Mouse (Mus musculus): ENCODE results near the gene Pold3.

The Pold3 gene

GRCm38 (mm10) chr7:100150086-100150485 lies 28.7 kb upstream of the Pold3 start:
- Histone ChIP-seq H3K9me3 (ENCODE audit: low read length) (peaks cover 5% of the 10 kb centered on the region), H3K27me3 (ENCODE audit: insufficient read depth, low read length) (peaks cover 2% of the 10 kb centered on the region), H3K4me1 (replicated peaks; ENCODE audit: low read depth, low read length) (peaks cover 5% of the 10 kb centered on the region; the same call in 1 of the 2 replicates), H3K4me3 (replicated peaks; ENCODE audit: low read length) (no peak overlapping the region), H3K36me3 (ENCODE audit: insufficient read depth, low read length) (no peaks in the 10 kb centered on the region)
- TF ChIP-seq CTCF (conservative IDR thresholded peaks at IDR 0.05; ENCODE audit: low read length) = no peak
- TF ChIP-seq NANOG (IDR thresholded peaks at IDR 0.05; ENCODE audit: borderline replicate concordance, low read length) = no peak
- TF ChIP-seq POU5F1 (IDR thresholded peaks at IDR 0.05; ENCODE audit: borderline replicate concordance, low read length) = no peak

- H3K27me3 ChIP-seq (ENCODE audit: insufficient read depth, low read length) = peaks cover 2% of the 10 kb centered on the region
- H3K4me3 ChIP-seq (replicated peaks; ENCODE audit: low read length) = no peak overlapping the region
- TF ChIP-seq NANOG (IDR thresholded peaks at IDR 0.05; ENCODE audit: borderline replicate concordance, low read length) (no peak), POU5F1 (IDR thresholded peaks at IDR 0.05; ENCODE audit: borderline replicate concordance, low read length) (no peak), CTCF (conservative IDR thresholded peaks at IDR 0.05; ENCODE audit: low read length) (no peak)
- H3K36me3 ChIP-seq (ENCODE audit: insufficient read depth, low read length) = no peaks in the 10 kb centered on the region
- peaks cover 15% of the 10 kb centered on the region for H3K9me3 ChIP-seq (ENCODE audit: low read length)
- peaks cover 5% of the 10 kb centered on the region; the same call in 1 of the 2 replicates for H3K4me1 ChIP-seq (replicated peaks; ENCODE audit: low read depth, low read length)
These were observed 27.2 kb upstream of the Pold3 start for GRCm38 (mm10) chr7:100148586-100148985.

GRCm38 (mm10) chr7:100140591-100140990 lies 19.2 kb upstream of the Pold3 start:
- Histone ChIP-seq H3K4me3 (replicated peaks; ENCODE audit: low read length) (no peak overlapping the region), H3K27me3 (ENCODE audit: insufficient read depth, low read length) (no peaks in the 10 kb centered on the region), H3K4me1 (replicated peaks; ENCODE audit: low read depth, low read length) (peaks cover 19% of the 10 kb centered on the region), H3K9me3 (ENCODE audit: low read length) (peaks cover 22% of the 10 kb centered on the region), H3K36me3 (ENCODE audit: insufficient read depth, low read length) (no peaks in the 10 kb centered on the region)
- TF ChIP-seq POU5F1 (IDR thresholded peaks at IDR 0.05; ENCODE audit: borderline replicate concordance, low read length) = no peak
- no peak for TF ChIP-seq CTCF (conservative IDR thresholded peaks at IDR 0.05; ENCODE audit: low read length)
- no peak for TF ChIP-seq NANOG (IDR thresholded peaks at IDR 0.05; ENCODE audit: borderline replicate concordance, low read length)

- no peak overlapping the region for H3K4me3 ChIP-seq (replicated peaks; ENCODE audit: low read length)
- H3K4me1 ChIP-seq (replicated peaks; ENCODE audit: low read depth, low read length) = peaks cover 19% of the 10 kb centered on the region
- TF ChIP-seq CTCF (conservative IDR thresholded peaks at IDR 0.05; ENCODE audit: low read length) (no peak), NANOG (IDR thresholded peaks at IDR 0.05; ENCODE audit: borderline replicate concordance, low read length) (no peak), POU5F1 (IDR thresholded peaks at IDR 0.05; ENCODE audit: borderline replicate concordance, low read length) (no peak)
- no peaks in the 10 kb centered on the region for H3K27me3 ChIP-seq (ENCODE audit: insufficient read depth, low read length)
- no peaks in the 10 kb centered on the region for H3K36me3 ChIP-seq (ENCODE audit: insufficient read depth, low read length)
- peaks cover 7% of the 10 kb centered on the region; the same call in 1 of the 2 replicates for H3K9me3 ChIP-seq (ENCODE audit: low read length)
These were observed 16.7 kb upstream of the Pold3 start for GRCm38 (mm10) chr7:100138075-100138474.

GRCm38 (mm10) chr7:100137038-100137437 lies 15.7 kb upstream of the Pold3 start:
- no peak overlapping the region for H3K4me3 ChIP-seq (replicated peaks; ENCODE audit: low read length)
- TF ChIP-seq CTCF (conservative IDR thresholded peaks at IDR 0.05; ENCODE audit: low read length) = no peak
- no peak for TF ChIP-seq NANOG (IDR thresholded peaks at IDR 0.05; ENCODE audit: borderline replicate concordance, low read length)
- TF ChIP-seq POU5F1 (IDR thresholded peaks at IDR 0.05; ENCODE audit: borderline replicate concordance, low read length) = no peak
- no peaks in the 10 kb centered on the region for H3K36me3 ChIP-seq (ENCODE audit: insufficient read depth, low read length)
- H3K9me3 ChIP-seq (ENCODE audit: low read length) = peaks cover 7% of the 10 kb centered on the region; the same call in 1 of the 2 replicates
- H3K4me1 ChIP-seq (replicated peaks; ENCODE audit: low read depth, low read length) = peaks cover 19% of the 10 kb centered on the region
- no peaks in the 10 kb centered on the region for H3K27me3 ChIP-seq (ENCODE audit: insufficient read depth, low read length)

GRCm38 (mm10) chr7:100132379-100132778 lies 11.0 kb upstream of the Pold3 start:
- TF ChIP-seq NANOG (IDR thresholded peaks at IDR 0.05; ENCODE audit: borderline replicate concordance, low read length) = no peak
- Histone ChIP-seq H3K9me3 (ENCODE audit: low read length) (peaks cover 7% of the 10 kb centered on the region; the same call in 1 of the 2 replicates), H3K4me1 (replicated peaks; ENCODE audit: low read depth, low read length) (peaks cover 3% of the 10 kb centered on the region; the same call in 1 of the 2 replicates), H3K27me3 (ENCODE audit: insufficient read depth, low read length) (0 out of 2 replicates have a peak, but pooled peaks cover 2% of the 10 kb centered on the region), H3K4me3 (replicated peaks; ENCODE audit: low read length) (no peak overlapping the region), H3K36me3 (ENCODE audit: insufficient read depth, low read length) (no peaks in the 10 kb centered on the region)

- H3K4me1 ChIP-seq (replicated peaks; ENCODE audit: low read depth, low read length) = 0 out of 2 replicates have a peak, but pooled peaks cover under 1% of the 10 kb centered on the region
- H3K27me3 ChIP-seq (ENCODE audit: insufficient read depth, low read length) = 0 out of 2 replicates have a peak, but pooled peaks cover 2% of the 10 kb centered on the region
- no peaks in the 10 kb centered on the region for H3K36me3 ChIP-seq (ENCODE audit: insufficient read depth, low read length)
- no peak for TF ChIP-seq CTCF (conservative IDR thresholded peaks at IDR 0.05; ENCODE audit: low read length)
- TF ChIP-seq POU5F1 (IDR thresholded peaks at IDR 0.05; ENCODE audit: borderline replicate concordance, low read length) = no peak
- TF ChIP-seq NANOG (IDR thresholded peaks at IDR 0.05; ENCODE audit: borderline replicate concordance, low read length) = no peak
- no peak overlapping the region for H3K4me3 ChIP-seq (replicated peaks; ENCODE audit: low read length)
- H3K9me3 ChIP-seq (ENCODE audit: low read length) = no peaks in the 10 kb centered on the region
These were observed 9.2 kb upstream of the Pold3 start for GRCm38 (mm10) chr7:100130592-100130991.

GRCm38 (mm10) chr7:100128262-100129041 lies 7.1 kb upstream of the Pold3 start:
- H3K4me3 ChIP-seq (replicated peaks; ENCODE audit: low read length) = no peak overlapping the region
- peaks cover 3% of the 10 kb centered on the region; the same call in 1 of the 2 replicates for H3K9me3 ChIP-seq (ENCODE audit: low read length)
- 0 out of 2 replicates have a peak, but pooled peaks cover 2% of the 10 kb centered on the region for H3K27me3 ChIP-seq (ENCODE audit: insufficient read depth, low read length)
- TF ChIP-seq POU5F1 (IDR thresholded peaks at IDR 0.05; ENCODE audit: borderline replicate concordance, low read length) (no peak), NANOG (IDR thresholded peaks at IDR 0.05; ENCODE audit: borderline replicate concordance, low read length) (no peak), CTCF (conservative IDR thresholded peaks at IDR 0.05; ENCODE audit: low read length) (no peak)
- H3K36me3 ChIP-seq (ENCODE audit: insufficient read depth, low read length) = no peaks in the 10 kb centered on the region
- peaks cover 5% of the 10 kb centered on the region; the same call in 1 of the 2 replicates for H3K4me1 ChIP-seq (replicated peaks; ENCODE audit: low read depth, low read length)
